Mouse (Mus musculus) mesoderm, embryonic 11.5 days (tissue): ENCODE results near the gene Mphosph9.

Experiments
- DNase-seq: peaks from one replicate; pipeline ENCODE4 v3.0.0-alpha.2; 2012; ENCODE audit warnings: low read depth, low spot score

The Mphosph9 gene

GRCm38 (mm10) chr5:124216403-124216802 is 111.4 kb downstream of the Mphosph9 start:
- DNase-seq: no peak

GRCm38 (mm10) chr5:124215647-124216046 is 112.1 kb downstream of the Mphosph9 start:
- DNase-seq: no peak

GRCm38 (mm10) chr5:124214516-124215145 is 113.1 kb downstream of the Mphosph9 start:
- no peak for DNase-seq

GRCm38 (mm10) chr5:124213588-124214469 is 113.9 kb downstream of the Mphosph9 start:
- DNase-seq: no peak

- no peak for DNase-seq
These were observed 116.1 kb downstream of the Mphosph9 start for GRCm38 (mm10) chr5:124211669-124212068.

GRCm38 (mm10) chr5:124211234-124211633 is 116.5 kb downstream of the Mphosph9 start:
- no peak for DNase-seq

- DNase-seq: peak; percentile 46
These were observed 117.3 kb downstream of the Mphosph9 start for GRCm38 (mm10) chr5:124210281-124211016.

- DNase-seq: no peak
These were observed 117.9 kb downstream of the Mphosph9 start for GRCm38 (mm10) chr5:124209850-124210249.

GRCm38 (mm10) chr5:124208030-124208429 is 119.7 kb downstream of the Mphosph9 start:
- DNase-seq: no peak

GRCm38 (mm10) chr5:124206481-124207038 is 121.2 kb downstream of the Mphosph9 start:
- DNase-seq: peak; percentile 71

- DNase-seq: no peak
These were observed 121.9 kb downstream of the Mphosph9 start for GRCm38 (mm10) chr5:124205809-124206380.

- no peak for DNase-seq
These were observed 122.6 kb downstream of the Mphosph9 start for GRCm38 (mm10) chr5:124205211-124205610.

- DNase-seq: no peak
These were observed 123.5 kb downstream of the Mphosph9 start for GRCm38 (mm10) chr5:124204127-124204794.

- DNase-seq: no peak
These were observed 124.5 kb downstream of the Mphosph9 start for GRCm38 (mm10) chr5:124203251-124203650.

GRCm38 (mm10) chr5:124202071-124202470 is 125.7 kb downstream of the Mphosph9 start:
- DNase-seq: no peak

- DNase-seq: no peak
These were observed 126.2 kb downstream of the Mphosph9 start for GRCm38 (mm10) chr5:124201564-124201963.
